ENCODE assay signal across 9 mouse cellular contexts in the genomic region with DNA sequence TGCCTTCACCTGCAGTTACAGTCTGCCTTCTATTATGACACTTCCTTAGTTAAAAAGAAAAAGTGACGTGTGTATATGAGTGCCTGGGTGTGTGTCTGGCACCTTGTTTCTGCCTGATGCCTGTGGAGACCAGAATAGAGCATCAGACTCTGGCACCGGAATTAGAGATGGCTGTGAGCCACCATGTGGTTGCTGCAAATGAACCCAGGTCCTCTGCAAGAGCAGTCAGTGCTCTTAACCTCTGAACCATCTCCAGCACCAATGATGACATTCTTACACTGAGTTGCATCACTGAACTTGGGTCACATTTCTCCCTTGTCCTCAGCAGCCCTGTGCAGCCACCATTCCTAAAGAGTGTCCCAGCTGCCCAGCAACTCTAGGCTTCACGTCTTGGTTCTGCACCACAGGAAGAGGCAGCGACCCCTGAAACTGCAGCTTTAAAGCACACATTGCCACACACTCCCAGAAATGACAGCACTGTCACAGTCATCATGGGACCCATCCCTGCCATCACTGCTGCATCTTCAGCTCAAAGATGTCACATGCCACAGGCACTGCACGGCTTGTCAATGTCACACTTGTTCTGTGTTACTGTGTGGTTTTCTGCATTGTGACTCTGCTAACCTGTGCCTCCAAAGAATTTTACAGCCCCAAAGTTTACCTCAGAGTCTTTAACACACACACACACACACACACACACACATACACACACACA. TPM values are rescaled to one million over a fixed set of nuclear protein-coding genes. Genes with fewer than 3 reads are reported as not detected.
DNase-seq lines count a peak whose midpoint lies in the region; ATAC-seq and TF ChIP-seq lines count a peak whose summit lies in the region.
"Had no signal": no experiment of that assay in that cellular context is flagged by ENCODE, and none has a peak within 500 bp of the region (broad histone marks: within the 10 kb centered on the region; RNA-seq: fewer than 3 reads in every experiment).

No protein-coding gene starts in this region.

- no peak overlapping the region for H3K9ac ChIP-seq in liver, embryonic 16.5 days (ENCODE audit: low read depth, low read length)
- no peak overlapping the region for H3K9ac ChIP-seq in midbrain, embryonic 15.5 days
- H3K9ac ChIP-seq: hindbrain, embryonic 14.5 days had no signal

- H3K27ac ChIP-seq in brown adipose tissue, adult 24 weeks (replicated peaks; ENCODE audit: low read depth, low read length): peak overlapping the region; percentile 72
- peak overlapping the region; percentile 28 for H3K27ac ChIP-seq in liver, embryonic 16.5 days (ENCODE audit: low read length)
- H3K27ac ChIP-seq in left cerebral cortex, adult 2 months: no peak overlapping the region
- no peak overlapping the region for H3K27ac ChIP-seq in midbrain, embryonic 15.5 days
- H3K27ac ChIP-seq: hindbrain, embryonic 14.5 days had no signal

- ATAC-seq in liver, embryonic 16.5 days (ENCODE audit: low read depth): peak; percentile 55
- ATAC-seq in midbrain, embryonic 15.5 days (replicated peaks): no peak

- H3K4me1 ChIP-seq in brown adipose tissue, adult 24 weeks (ENCODE audit: control insufficient read depth, insufficient read depth, insufficient read length, low read length): peaks cover 10% of the 10 kb centered on the region
- H3K4me1 ChIP-seq in liver, embryonic 16.5 days (ENCODE audit: control insufficient read depth, low read depth, low read length): peaks cover 37% of the 10 kb centered on the region
- H3K4me1 ChIP-seq in midbrain, embryonic 15.5 days: no peaks in the 10 kb centered on the region

- H3K4me2 ChIP-seq in liver, embryonic 16.5 days (ENCODE audit: low read depth, low read length): no peak overlapping the region
- no peak overlapping the region for H3K4me2 ChIP-seq in midbrain, embryonic 15.5 days
- H3K4me2 ChIP-seq: hindbrain, embryonic 14.5 days had no signal

- no peak for TF ChIP-seq CTCF in left cerebral cortex, adult 2 months (IDR thresholded peaks at IDR 0.05)

- H3K4me3 ChIP-seq in brown adipose tissue, adult 24 weeks (ENCODE audit: insufficient read depth, low read depth, low read length): no peak overlapping the region
- H3K4me3 ChIP-seq in liver, embryonic 16.5 days (ENCODE audit: low read depth, low read length): no peak overlapping the region
- no peak overlapping the region for H3K4me3 ChIP-seq in left cerebral cortex, adult 2 months
- no peak overlapping the region for H3K4me3 ChIP-seq in midbrain, embryonic 15.5 days

- H3K9me3 ChIP-seq in liver, embryonic 16.5 days (replicated peaks; ENCODE audit: control insufficient read depth, low read length): no peaks in the 10 kb centered on the region
- no peaks in the 10 kb centered on the region for H3K9me3 ChIP-seq in midbrain, embryonic 15.5 days

- H3K27me3 ChIP-seq in liver, embryonic 16.5 days (ENCODE audit: control insufficient read depth, insufficient read depth, low read depth, low read length): no peaks in the 10 kb centered on the region
- H3K27me3 ChIP-seq in midbrain, embryonic 15.5 days (replicated peaks): no peaks in the 10 kb centered on the region

- H3K36me3 ChIP-seq in liver, embryonic 16.5 days (ENCODE audit: control insufficient read depth, insufficient read depth): no peaks in the 10 kb centered on the region
- no peaks in the 10 kb centered on the region for H3K36me3 ChIP-seq in midbrain, embryonic 15.5 days (replicated peaks)

- 49% methylated on average over 5 of the region's 5 CpGs for WGBS in liver, embryonic 16.5 days (ENCODE audit: insufficient replicate concordance)
- 68% methylated on average over 5 of the region's 5 CpGs for WGBS in midbrain, embryonic 15.5 days

- intact Hi-C loops in left cerebral cortex, adult 2 months (cut with DNase I): no loop called here

- DNase-seq in frontal cortex, postnatal 36 days (ENCODE audit: low spot score in 2 of 2): peak; percentile 24 to 42
- DNase-seq in frontal cortex, postnatal 14 days (ENCODE audit: low spot score in 2 of 2): no peak
- DNase-seq in 416B (ENCODE audit: low read depth): peak; percentile 61
- DNase-seq in left cerebral cortex, adult 2 months (ENCODE audit: extremely low spot score in 1 of 2, low spot score in 2 of 2): no peak
- DNase-seq in urinary bladder, postnatal 25 days (ENCODE audit: low spot score): no peak

RNA-seq across cellular contexts. Expression of gene N4bp2l1, which starts 13.2 kb away (rescaled TPM):
- 23.6 and 27.6 TPM in 2 replicates for polyA plus RNA-seq in brown adipose tissue, adult 24 weeks (2012; ENCODE audit: insufficient read depth, insufficient read length, missing spikeins)
- 17.4 and 17.7 TPM in 2 replicates for polyA plus RNA-seq in liver, embryonic 16.5 days (2015; fragmentation: Nextera tagmentation; extraction: Ambion mirVana)
- 10 to 100 TPM; 60.5 to 63.5 TPM for total RNA-seq in left cerebral cortex, adult 2 months (2021)
- polyA plus RNA-seq in midbrain, embryonic 15.5 days (2015; fragmentation: Nextera tagmentation; extraction: Ambion mirVana): 14.5 and 16.7 TPM in 2 replicates

Comparison
In these comparisons a context has a peak if more than half of its experiments do, and no peak if none do; other contexts are left out.
1. DNase-seq: peak in frontal cortex, postnatal 36 days (2 of 2) and 416B (single experiment); none in frontal cortex, postnatal 14 days (0 of 2), left cerebral cortex, adult 2 months (0 of 2) and urinary bladder, postnatal 25 days (single experiment).
2. H3K27ac ChIP-seq: peak in brown adipose tissue, adult 24 weeks (single experiment) and liver, embryonic 16.5 days (single experiment); none in left cerebral cortex, adult 2 months (single experiment) and midbrain, embryonic 15.5 days (single experiment).